In the genomic region with DNA sequence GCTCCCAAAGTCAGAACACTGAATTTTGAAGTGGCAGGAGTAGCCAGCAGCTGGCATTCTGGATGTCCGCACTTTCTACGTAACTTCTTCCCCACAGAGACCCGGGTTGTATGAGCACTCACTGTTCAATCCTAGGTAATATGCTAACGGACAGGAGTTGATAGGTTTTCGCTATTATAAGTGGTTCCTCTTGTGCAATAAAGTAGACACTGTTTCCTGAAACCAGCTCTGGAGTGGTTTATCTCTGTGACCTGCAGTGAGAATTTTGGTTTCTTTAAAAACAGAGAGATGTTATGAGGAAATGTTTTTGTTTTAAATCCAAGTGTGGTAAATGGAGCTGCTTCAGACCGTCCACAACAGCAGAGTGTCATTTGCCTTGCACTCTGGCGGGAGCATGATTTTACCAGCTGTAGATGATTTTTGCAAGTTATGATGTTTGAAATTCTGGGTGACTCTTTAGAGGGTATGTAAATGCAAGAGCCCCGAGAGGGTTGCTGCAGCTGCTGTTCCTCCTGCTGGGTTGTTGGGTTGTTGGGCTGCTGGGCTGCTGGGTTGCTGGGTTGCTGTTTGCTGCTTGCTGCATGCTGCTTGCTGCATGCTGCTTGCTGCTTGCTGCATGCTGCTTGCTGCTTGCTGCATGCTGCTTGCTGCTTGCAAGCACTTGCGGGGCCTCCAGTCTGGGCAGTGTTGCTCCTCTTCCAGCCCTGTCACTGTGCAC, we compare ENCODE assay signal across 15 mouse cellular contexts. TPM values are rescaled to one million over a fixed set of nuclear protein-coding genes. Genes with fewer than 3 reads are reported as not detected.
"Had no signal": no experiment of that assay in that cellular context is flagged by ENCODE, and none has a peak within 500 bp of the region (broad histone marks: within the 10 kb centered on the region; RNA-seq: fewer than 3 reads in every experiment).

No protein-coding gene starts in this region.

- H3K27ac ChIP-seq: left cerebral cortex, adult 2 months; limb, embryonic 12.5 days; liver, embryonic 14.5 days; neural tube, embryonic 13.5 days; stomach, embryonic 15.5 days had no signal

- DNase-seq: kidney, adult 9 months; kidney, postnatal 10 days; lung, adult 18-20 months; retina, postnatal 1 day; right cerebral cortex, postnatal 4 days; thymus, adult 2 months; thymus, postnatal 25 days had no signal

- ATAC-seq: midbrain, embryonic 16.5 days had no signal

- H3K27me3 ChIP-seq: limb, embryonic 12.5 days; neural tube, embryonic 13.5 days; stomach, embryonic 15.5 days had no signal

- H3K4me2 ChIP-seq: limb, embryonic 12.5 days; midbrain, embryonic 11.5 days; neural tube, embryonic 13.5 days; stomach, embryonic 15.5 days had no signal

- H3K9me3 ChIP-seq: limb, embryonic 12.5 days; neural tube, embryonic 13.5 days; stomach, embryonic 15.5 days had no signal

- H3K4me3 ChIP-seq: left cerebral cortex, adult 2 months; limb, embryonic 12.5 days; neural tube, embryonic 13.5 days; stomach, embryonic 15.5 days had no signal

- H3K36me3 ChIP-seq: limb, embryonic 12.5 days; neural tube, embryonic 13.5 days; stomach, embryonic 15.5 days had no signal

- H3K9ac ChIP-seq: limb, embryonic 12.5 days; liver, embryonic 14.5 days; neural tube, embryonic 13.5 days; stomach, embryonic 15.5 days had no signal

RNA-seq across cellular contexts. Expression of a gene that starts 18.8 kb away (rescaled TPM):
- polyA plus RNA-seq: liver, adult 2 months had no signal
